Mouse (Mus musculus) embryo, embryonic 11.5 days (tissue): ENCODE measurements at regions not wholly inside any gene's neighbourhood (a gene's known extent, or its start where the extent isn't known, plus 50 kb on each side); places are given as distances from the start of the nearest gene placed in this dataset.
"Not testable (repeated sequence)": the region's sequence is repeated elsewhere in the genome, so short reads cannot be mapped to it uniquely, and the experiment has no call there.

Experiments used
- DNase-seq: peaks from one replicate; pipeline ENCODE4 v3.0.0-alpha.2; 2012; ENCODE audit warnings: low read depth, low spot score

- DNase-seq: peak; percentile 54
Observed at GRCm38 (mm10) chr12:20196386-20196785, 242.1 kb downstream of the Gm21863 start.

- peak; percentile 8 for DNase-seq
Observed at GRCm38 (mm10) chr12:20196905-20197304, 242.6 kb downstream of the Gm21863 start.

GRCm38 (mm10) chr12:20223921-20224320 is 269.6 kb downstream of the Gm21863 start:
- not testable (repeated sequence) for DNase-seq

- DNase-seq: not testable (repeated sequence)
Observed at GRCm38 (mm10) chr12:20226831-20227230, 272.5 kb downstream of the Gm21863 start.

- not testable (repeated sequence) for DNase-seq
Observed at GRCm38 (mm10) chr12:20227427-20228160, 273.3 kb downstream of the Gm21863 start.

- not testable (repeated sequence) for DNase-seq
Observed at GRCm38 (mm10) chr12:20228321-20228999, 274.2 kb downstream of the Gm21863 start.

GRCm38 (mm10) chr12:20229441-20229840 is 275.1 kb downstream of the Gm21863 start:
- DNase-seq: not testable (repeated sequence)

- DNase-seq: no peak
Observed at GRCm38 (mm10) chr12:20230141-20230892, 276.0 kb downstream of the Gm21863 start.

GRCm38 (mm10) chr12:20230893-20231235 is 276.6 kb downstream of the Gm21863 start:
- DNase-seq: no peak

- DNase-seq: no peak
Observed at GRCm38 (mm10) chr12:20231528-20231927, 277.2 kb downstream of the Gm21863 start.

GRCm38 (mm10) chr12:20231986-20232541 is 277.8 kb downstream of the Gm21863 start:
- no peak for DNase-seq

- DNase-seq: no peak
Observed at GRCm38 (mm10) chr12:20232746-20233453, 278.6 kb downstream of the Gm21863 start.

- DNase-seq: no peak
Observed at GRCm38 (mm10) chr12:20233454-20233831, 279.1 kb downstream of the Gm21863 start.

- DNase-seq: no peak
Observed at GRCm38 (mm10) chr12:20233871-20234307, 279.6 kb downstream of the Gm21863 start.
